Mouse (Mus musculus): ENCODE measurements at regions not wholly inside any gene's neighbourhood (a gene's known extent, or its start where the extent isn't known, plus 50 kb on each side); places are given as distances from the start of the nearest gene placed in this dataset.

DNA sequence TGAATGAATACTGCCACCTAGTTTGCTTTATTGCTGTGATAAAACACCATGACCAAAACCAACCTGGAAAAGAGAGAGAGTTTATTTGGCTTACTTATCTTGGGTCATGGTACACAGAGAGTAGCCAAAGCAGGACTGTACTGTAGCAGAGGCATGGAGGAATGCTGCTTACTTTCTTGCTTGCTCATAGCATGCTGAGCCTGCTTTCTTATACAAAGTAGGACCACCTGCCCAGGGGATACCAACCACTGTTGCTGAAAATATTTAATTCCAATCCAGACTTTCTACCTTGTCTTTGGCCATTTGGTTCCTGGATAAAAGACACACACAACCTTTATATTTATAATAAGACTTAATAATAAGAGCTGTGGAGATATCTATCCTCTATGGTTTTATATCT is 142.2 kb upstream of the Cdkn2b start:
- in situ Hi-C loops (cut with MboI, MseI), result no loop called here

DNA sequence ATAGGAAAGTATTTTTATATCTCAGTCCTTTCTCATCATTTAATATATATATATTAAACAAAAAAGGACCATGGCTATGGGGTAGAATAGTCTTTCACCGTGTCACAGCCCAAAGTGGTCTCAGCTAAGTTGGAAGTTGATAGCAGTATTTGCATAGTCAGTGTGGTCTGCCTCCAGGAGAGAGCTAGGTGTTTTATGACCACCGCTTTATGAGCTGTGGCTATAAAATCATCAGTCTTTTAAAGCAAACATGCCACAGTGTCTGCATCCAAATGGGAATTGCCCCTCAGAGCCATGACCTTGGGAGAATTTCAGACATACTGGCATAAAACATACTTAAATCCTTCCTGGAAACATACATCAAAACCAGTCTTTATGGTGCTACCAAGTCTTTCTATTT is 140.9 kb upstream of the Cdkn2b start:
- in situ Hi-C loops (cut with MboI, MseI), result no loop called here

DNA sequence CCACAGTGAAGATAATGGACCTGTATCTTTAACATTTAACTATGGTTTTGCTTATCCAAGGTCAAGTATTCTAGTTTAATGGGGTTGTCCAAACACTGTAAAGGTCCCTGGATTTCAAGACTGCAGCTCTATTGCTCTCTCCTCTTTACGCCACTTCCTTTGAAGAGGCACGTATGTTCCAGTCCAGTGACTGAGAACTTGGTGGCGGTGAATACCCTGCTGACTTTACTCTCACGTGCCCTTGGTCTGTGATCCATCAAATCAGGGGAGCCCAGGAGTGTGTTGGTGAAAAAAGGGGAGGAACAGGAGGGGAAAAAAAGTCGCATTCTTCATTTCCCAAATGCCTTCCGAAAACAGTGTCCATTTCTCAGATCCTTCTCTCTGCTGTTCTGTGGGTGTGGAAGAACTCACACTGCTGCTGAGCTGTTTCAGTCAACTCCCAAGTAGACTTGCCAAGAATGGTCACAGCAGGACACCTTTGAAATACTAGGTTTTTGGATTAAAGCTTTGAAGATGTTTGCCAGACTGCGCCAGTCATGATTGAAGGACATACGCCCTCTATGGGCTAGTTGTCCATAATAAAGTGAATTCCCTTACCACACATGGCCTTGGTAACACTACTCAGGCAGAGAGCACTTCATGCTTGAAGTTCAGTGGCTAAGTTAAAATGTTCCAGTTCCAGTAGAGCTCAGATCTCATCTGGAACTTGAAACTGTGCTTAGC is 136.1 kb upstream of the Cdkn2b start:
- in situ Hi-C loops (cut with MboI, MseI), result loop anchor here in 1 of 2 experiments (10.0 kb wide), 1 partner anchor 818 kb away; no protein-coding TSS in a partner anchor

DNA sequence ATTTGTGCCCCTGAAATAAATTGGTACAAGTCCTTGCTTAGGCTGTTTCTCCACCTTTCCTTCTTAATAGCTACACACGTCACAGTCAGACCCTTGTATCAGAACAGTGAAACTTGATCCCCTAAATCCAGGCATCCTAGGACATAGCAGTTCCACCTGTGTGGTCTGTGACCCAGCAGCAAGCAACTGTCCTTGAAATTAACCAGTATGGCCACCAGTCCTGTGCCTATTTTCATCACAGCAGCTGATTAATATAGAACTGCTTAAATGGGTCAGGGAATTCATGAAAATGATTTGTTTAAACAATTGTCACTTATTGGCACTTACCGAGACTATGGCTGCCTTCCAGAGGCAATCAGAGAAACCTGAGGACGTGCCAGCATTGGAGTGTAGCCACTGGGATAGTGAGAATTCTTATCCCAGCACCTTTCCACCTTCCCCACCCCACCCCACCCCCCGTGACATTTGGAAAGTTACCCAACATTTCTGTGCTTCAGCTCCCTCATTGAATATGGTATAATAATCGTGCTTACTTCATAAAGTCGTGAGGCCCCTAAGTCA is 135.4 kb upstream of the Cdkn2b start:
- in situ Hi-C loops (cut with MboI, MseI), result loop anchor here in 1 of 2 experiments (10.0 kb wide), 1 partner anchor 819 kb away; no protein-coding TSS in a partner anchor

DNA sequence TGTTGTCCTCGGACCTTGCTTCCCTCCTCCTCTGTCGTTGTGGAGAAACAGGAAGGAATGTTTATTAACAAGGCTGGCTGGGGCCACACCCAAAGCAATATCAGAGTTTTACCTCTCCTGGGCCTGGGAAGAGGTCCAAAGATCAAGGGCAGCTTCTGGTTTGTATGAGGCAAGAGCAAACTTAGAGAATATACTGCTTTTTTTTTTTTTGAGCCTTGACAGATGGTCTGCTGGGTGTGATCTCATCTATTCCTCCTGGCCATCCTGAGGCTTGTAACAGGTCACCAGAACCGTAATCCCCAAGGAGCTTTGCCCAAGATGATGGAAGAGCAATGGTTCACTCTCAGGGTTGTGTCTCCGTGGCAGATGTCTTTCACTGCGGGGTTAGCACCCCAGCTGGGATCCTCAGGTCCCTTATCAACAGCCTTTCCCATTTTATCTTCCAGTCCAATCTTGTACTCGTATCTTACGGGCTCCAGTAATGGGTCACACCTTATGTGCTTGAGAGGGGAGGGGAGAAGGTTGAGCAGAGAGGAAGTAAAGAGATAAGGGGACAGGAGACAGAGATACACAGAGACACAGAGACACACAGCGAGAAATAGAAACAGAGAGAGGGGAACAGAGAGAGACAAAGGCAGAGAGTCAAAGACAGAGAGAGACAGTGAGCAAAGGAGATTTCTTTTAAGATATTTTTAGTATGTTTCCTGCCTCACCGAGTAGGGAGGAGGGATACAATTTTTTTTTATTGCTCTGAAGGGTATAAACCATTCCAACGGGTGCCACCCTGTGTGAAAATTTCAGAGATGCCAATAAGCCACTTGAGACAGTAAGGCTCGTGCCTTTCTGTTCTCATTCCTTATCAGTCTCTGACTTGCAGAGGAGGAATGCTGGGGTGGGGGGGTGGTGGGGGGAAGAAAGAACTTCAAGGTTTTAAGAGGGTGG is 134.6 kb upstream of the Cdkn2b start:
- in situ Hi-C loops (cut with MboI, MseI), result loop anchor here in 1 of 2 experiments (10.0 kb wide), 1 partner anchor 819 kb away; no protein-coding TSS in a partner anchor

DNA sequence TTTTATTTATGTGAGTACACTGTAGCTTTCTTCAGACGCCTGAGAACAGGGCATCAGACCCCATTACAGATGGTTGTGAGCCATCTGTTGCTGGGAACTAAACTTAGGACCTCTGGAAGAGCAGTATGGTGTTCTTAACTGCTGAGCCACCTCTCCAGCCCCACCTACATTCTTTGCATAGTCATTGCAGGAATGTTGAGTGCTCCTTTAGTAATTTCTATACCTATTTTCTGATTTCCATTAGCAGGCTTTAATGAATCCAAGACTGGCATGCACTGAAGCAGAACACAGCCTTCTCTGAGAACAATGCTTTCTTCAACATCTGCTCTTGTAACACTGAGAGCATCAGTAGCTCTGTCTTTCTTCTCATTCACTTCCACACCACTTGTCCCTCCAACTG is 131.7 kb upstream of the Cdkn2b start:
- in situ Hi-C loops (cut with MboI, MseI), result loop anchor here in 1 of 2 experiments (10.0 kb wide), 1 partner anchor 822 kb away; no protein-coding TSS in a partner anchor

DNA sequence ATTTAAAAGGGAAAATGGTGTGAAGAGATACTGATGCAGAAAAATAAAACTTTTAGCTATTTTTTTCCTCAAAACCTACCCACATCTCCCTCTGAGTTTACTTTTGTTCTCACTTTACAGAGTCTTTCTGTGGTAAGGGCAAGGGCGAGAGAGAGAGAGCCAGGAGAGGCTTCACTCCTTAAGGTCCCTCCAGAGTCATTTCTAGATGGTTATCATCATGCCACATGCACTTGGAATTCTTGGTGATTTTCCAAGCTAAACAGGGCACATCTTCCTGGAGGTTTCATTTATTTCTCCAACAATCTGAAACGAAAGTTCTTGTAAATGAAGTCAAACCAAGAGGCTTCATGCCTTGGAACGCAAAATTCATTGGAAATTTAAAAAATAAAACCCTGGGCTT is 130.0 kb upstream of the Cdkn2b start:
- in situ Hi-C loops (cut with MboI, MseI), result loop anchor here in 1 of 2 experiments (10.0 kb wide), 1 partner anchor 824 kb away; no protein-coding TSS in a partner anchor

DNA sequence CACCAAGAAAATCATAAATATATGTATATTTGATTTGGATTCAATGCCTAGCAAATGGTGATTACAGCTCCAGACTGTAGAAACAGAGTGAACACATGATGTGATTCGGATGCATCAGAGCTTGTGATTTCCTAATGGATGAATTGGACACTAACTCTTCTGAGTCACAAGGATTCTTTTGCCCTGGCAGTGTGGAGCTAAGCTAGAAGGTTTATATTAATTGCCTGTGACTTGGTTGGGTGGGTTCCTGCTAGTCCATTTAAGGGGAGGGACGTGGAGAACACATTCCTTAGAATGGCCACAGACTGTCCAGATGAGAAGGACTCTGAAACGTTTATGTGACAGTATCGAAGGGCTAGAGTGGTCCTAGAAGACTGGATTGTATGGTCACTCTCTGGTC is 129.5 kb upstream of the Cdkn2b start:
- in situ Hi-C loops (cut with MboI, MseI), result loop anchor here in 1 of 2 experiments (10.0 kb wide), 1 partner anchor 824 kb away; no protein-coding TSS in a partner anchor

DNA sequence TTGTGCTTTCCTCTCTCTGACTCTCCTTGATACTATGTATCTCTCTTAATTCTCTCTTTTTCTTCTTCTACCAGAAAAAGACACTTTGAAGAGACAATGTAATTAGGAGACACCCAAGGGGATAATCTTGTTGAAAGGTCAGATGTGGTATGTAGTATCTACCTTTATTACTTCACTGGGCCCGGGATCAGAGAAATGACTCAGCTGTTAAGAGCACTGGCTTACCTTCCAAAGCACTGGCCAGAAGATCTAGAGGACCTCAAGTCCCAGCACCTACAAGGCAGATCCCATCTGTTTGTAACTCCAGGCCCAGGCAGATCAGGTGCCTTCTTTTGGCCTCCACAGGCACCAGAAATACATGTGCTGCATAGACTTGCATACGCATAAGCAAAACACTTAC is 127.8 kb upstream of the Cdkn2b start:
- in situ Hi-C loops (cut with MboI, MseI), result no loop called here

DNA sequence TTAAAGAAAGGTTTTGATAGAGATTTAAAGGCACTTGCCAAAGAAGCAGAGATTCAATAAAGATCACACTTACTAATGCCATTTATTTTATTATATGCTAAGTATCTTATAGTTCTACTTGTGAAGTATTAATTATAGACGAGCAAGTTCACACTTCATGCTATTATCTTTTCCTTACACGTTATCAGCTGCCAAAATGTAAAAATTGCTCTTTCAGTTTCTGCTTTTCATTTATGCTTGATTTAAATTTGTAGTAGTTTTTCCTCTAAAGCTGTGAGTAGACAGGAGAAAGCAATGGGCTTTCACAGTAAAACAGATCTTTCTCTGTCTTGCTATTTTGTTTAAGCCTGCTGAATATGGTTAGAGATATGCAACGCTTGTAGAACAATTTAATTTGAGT is 125.9 kb upstream of the Cdkn2b start:
- in situ Hi-C loops (cut with MboI, MseI), result no loop called here

DNA sequence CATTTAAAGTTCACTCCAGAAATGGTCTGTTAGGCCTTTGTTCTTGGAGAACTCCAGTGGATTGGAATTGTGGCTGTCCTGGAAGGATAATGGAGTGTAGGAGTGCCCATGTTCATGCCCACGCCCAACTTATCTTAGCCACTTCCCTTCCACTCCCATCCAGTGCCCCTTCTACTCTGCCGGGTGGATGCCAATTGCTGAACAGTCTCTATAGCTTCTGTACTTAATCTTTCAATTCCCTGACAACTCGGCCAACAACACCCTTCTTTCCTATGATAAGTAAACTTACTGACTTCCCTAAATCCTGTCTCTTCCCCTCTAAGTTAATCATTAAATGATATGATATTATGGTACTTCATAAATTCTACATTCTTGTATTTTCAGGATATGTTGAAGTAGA is 123.3 kb upstream of the Cdkn2b start:
- in situ Hi-C loops (cut with MboI, MseI), result no loop called here

DNA sequence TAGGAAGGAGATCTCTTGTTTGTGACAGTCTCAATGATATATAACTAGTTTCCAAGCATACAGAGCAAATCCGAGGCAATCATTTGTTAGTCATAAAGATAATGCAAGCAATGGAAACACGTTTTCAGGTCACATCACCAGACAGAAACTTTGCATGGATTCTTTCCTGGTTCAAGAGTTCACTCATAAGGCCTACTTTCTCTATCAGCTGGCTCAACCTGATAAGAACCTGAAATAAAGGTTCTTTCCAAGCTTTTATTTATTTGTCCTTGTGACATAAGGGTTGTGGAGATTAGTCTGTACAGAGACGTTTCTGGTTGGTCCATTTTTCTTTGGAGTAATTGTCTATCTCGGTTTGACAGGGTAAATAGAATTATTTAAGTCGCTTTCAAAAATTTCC is 122.7 kb upstream of the Cdkn2b start:
- in situ Hi-C loops (cut with MboI, MseI), result no loop called here

DNA sequence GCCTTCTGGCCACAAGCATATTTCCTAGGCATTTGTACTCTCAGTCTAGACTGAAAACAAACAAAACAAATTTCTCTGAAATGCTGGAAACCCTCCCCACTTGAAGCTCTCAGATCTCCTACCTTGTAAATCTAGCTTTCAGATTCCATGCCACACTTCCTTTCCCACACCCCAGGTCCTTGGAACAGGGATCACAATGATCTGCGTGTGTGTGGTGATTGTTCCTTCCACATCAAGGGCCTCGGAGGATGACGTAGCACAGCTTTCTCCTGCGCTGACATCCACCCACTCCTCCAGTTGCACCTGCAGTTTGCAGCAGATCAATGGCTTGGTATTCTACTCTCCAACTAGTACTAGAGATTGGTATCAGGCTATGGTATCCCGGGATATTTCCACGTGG is 120.7 kb upstream of the Cdkn2b start:
- in situ Hi-C loops (cut with MboI, MseI), result no loop called here

DNA sequence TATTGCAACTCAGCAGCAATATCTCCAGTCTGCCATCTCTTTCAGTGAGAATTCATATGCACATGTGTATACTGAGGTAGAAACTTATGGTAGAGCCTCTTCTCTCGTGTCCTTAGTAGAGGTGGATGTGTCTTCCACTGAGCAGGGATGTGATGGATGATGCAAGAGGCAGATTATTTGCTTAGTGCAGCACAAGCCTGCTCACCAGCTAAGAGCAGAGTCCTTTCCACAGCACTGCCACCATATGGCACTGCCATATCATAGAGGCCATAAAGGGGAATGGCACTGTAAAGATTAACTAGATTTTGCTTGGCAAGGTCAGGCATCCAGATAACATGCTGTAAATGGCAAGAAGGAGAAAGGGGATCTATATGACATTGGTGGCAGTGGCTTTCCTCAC is 117.6 kb upstream of the Cdkn2b start:
- in situ Hi-C loops (cut with MboI, MseI), result no loop called here

DNA sequence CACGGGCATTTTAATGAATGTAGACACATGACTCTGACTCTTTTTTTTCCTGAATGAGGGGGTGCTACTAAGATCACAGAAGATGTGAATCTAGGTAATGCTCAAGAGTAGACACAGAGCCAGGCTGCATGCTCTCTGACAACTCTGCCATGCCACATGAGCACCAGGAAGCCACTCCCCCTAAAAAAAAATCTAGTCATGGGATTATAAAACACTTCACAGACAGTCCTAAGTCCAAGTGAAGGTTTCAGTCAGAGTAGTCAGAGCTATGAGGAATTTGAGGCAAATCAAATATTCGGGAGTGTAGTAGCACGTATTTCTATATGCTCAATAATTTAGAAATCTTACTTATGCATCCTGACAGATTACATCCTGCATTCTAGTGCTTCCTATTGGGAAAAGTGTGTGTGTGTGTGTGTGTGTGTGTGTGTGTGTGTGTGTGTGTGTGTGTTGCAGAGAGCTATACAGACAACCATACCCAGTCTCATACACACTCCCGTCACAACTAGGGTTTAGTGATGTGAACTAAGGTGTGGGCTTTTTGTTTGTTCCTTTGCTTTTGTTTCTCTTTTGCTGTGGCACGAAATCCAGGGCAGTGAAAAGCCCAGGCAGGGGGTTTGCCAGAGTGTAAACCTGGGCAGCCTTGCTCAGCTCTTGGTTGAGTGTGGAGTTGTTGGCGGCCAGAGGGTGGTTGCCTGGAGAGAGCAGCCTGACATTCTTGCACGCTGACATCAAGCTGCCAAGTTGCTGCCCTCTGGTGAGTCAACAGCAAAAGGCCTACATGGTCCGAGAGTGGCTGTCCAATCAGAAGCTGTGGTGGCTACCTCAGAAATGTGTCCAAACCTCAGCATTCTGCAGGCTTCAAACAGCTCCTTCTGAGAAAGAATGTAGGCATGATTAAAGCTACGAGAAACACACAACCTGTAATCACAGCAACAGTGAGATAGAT is 116.8 kb upstream of the Cdkn2b start:
- in situ Hi-C loops (cut with MboI, MseI), result no loop called here

DNA sequence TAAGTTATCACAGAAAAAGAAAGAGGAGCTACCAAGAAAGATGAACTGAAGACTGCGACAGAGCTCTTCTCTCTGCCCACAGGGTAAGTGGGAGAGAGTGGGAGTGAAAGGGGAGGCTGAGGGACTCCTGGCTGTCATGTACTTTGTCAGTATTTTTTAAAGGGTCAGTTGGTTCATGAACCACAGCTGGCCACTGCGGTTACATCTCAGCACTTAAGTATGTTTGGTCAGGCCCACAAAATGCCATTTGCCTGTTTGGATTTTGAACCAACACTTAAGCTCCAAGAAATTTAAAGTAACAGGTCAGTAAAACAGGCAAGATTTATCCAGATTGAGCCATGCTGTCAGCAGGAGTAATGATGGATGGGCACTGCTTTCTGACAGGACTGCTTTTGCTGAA is 115.1 kb upstream of the Cdkn2b start:
- in situ Hi-C loops (cut with MboI, MseI), result no loop called here

DNA sequence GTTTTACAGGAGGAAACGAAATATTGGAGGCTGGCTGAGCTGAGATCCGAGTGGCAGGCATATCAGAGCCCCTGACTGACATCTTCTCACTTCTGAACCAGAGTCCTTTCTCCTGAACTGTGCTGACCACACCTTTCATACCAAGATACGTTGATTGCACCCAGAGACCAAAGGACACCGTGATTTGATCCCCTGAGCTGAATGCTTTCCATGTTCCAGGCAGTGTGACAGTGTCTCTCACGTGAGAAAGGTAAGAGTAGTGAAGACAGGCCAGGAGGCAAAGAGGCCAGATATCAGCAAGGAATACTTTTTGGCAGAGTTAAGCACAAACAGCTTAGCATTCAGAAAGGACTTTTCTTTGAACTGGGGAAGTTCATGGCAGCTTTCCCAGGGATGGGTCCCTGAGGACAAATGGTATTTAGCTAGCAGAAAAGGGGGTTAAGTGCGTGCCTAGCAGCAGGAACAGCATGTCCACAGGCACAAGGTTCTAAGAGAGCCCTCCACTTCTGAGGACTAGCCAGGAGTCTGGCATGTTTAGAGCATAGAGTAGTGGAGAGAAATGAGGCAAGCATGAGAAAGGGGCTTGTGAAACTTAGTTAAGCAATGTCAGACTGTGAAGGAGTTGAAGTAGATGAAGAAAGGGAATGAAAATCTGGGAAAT is 111.0 kb upstream of the Cdkn2b start:
- in situ Hi-C loops (cut with MboI, MseI), result no loop called here

DNA sequence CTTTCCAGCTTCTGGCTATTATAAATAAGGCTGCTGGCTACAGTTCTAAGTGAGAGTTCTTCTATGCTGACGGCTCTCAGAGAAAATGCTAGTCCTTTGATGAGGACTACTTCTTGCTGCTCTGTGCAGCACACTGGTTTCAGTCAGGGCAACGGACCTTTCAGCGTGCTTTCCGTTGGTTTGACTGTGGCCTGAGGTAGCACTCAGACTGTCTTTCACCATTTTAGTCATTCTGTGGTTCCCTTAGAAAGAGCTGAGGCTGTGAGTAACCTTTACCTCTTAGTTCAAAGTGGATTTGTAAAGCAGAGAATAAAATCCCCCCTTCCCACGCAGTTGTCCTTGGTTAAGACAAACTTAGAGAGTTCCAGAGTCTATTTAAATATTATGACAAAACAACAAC is 110.0 kb upstream of the Cdkn2b start:
- in situ Hi-C loops (cut with MboI, MseI), result no loop called here

DNA sequence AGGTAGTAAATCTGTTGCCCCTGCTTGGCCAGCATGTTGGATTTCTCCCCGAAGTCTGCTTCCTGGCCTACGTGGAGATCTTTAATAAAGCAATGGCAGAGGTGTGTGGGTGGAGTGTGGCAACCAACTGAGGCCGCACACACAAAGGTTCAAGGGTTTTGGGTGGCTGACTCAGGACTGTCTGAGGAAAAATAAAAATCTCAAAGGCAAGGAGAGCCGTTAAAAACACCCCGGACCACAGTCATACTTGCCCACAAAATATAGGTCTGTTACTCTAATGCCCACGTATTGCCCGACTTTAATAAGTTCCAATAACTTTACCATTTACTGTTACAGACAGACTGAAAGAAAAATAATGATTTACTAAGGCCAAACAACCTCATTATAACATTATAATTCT is 108.7 kb upstream of the Cdkn2b start:
- in situ Hi-C loops (cut with MboI, MseI), result no loop called here

DNA sequence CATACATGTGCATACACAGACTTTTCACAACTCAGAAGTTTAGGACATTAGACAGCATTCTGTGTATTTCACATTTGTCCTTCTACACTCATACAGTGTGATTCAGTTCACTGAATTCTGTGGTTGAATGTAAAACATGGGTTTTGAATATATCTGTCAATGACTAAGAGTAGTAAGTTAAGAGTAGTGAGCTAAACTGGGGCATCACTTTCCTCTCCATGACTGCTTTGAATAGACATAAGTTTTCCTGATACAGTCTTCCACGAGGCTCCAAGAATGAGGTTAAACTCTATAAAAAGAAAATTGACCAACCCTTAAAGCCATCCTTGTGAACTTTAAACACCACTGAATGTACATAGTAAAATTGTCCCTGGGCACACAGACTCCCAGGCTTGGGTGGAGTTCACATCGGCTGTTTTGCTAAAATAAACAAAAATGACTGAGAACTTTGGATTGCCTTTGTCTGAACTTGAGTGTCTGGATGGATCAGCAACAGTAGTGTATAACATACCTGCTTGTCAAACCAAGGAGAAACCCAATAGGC is 94.9 kb upstream of the Cdkn2b start:
- in situ Hi-C loops (cut with MboI, MseI), result no loop called here

Measured in T-helper 17 cell (primary cell).